Mouse (Mus musculus): ENCODE measurements around the gene Arl10. TPM values are rescaled to one million over a fixed set of nuclear protein-coding genes. Genes with fewer than 3 reads are reported as not detected.

Gene Arl10
- polyA plus RNA-seq, 1 experiment from 2014 or later, result 34.5 TPM

DNA sequence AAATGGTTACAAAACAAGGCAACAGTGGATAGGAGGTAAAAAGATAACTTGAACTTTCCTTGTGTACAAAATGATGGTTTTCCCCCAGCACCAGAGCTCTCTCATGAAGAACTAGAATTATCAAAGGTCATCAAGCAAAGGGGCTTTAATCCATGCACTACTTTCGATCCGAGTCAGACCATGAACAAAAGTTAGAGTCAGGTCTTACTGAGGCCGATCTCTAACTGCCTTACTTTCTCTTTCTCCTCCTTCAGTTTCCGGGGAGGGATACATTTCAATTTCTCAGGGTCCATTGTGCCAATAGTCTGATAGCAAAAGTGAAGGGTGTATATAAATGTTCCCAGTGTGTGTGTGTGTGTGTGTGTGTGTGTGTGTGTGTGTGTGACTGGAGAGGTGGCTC is 2.2 kb upstream of the Arl10 start:
- Histone ChIP-seq H3K36me3 (ENCODE audit: control insufficient read depth, insufficient read depth, low read length) (no peaks in the 10 kb centered on the region), H3K27me3 (ENCODE audit: control insufficient read depth, insufficient read depth, low read length) (no peaks in the 10 kb centered on the region), H3K4me3 (ENCODE audit: low read depth, low read length) (no peak overlapping the region), H3K27ac (ENCODE audit: low read depth, low read length) (no peak overlapping the region), H3K4me1 (ENCODE audit: control insufficient read depth, insufficient read depth, low read length) (peaks cover 7% of the 10 kb centered on the region; the same call in 1 of the 2 replicates), H3K9me3 (ENCODE audit: control insufficient read depth, low read length) (no peaks in the 10 kb centered on the region), H3K9ac (ENCODE audit: low read length) (no peak overlapping the region), H3K4me2 (ENCODE audit: low read depth) (no peak overlapping the region)
- no peak for ATAC-seq (ENCODE audit: insufficient read depth, low FRiP score, low TSS enrichment)
- WGBS, result 84% methylated on average over 4 of the region's 4 CpGs
- DNase-seq (ENCODE audit: low spot score), result no peak

- no peaks in the 10 kb centered on the region for H3K9me3 ChIP-seq (ENCODE audit: control insufficient read depth, low read length)
- 4% methylated on average over 19 of the region's 19 CpGs for WGBS
- DNase-seq (ENCODE audit: low spot score), result no peak
- H3K27ac ChIP-seq (ENCODE audit: low read depth, low read length), result no peak overlapping the region
- peaks cover 7% of the 10 kb centered on the region; the same call in 1 of the 2 replicates for H3K4me1 ChIP-seq (ENCODE audit: control insufficient read depth, insufficient read depth, low read length)
- H3K4me3 ChIP-seq (ENCODE audit: low read depth, low read length), result peak overlapping the region; percentile 67
- no peaks in the 10 kb centered on the region; the same call in 1 of the 2 replicates for H3K36me3 ChIP-seq (ENCODE audit: control insufficient read depth, insufficient read depth, low read length)
- H3K9ac ChIP-seq (ENCODE audit: low read length), result peak overlapping the region; percentile 84
- H3K27me3 ChIP-seq (ENCODE audit: control insufficient read depth, insufficient read depth, low read length), result no peaks in the 10 kb centered on the region
- ATAC-seq (ENCODE audit: insufficient read depth, low FRiP score, low TSS enrichment), result peak; percentile 18; the same call in 1 of the 2 replicates
- peak overlapping the region; percentile 59 for H3K4me2 ChIP-seq (ENCODE audit: low read depth)
Observed at GRCm38 (mm10) chr13:54575489-54575888, 674 bp downstream of the Arl10 start.

GRCm38 (mm10) chr13:54577652-54578507 is 3.1 kb downstream of the Arl10 start:
- H3K9me3 ChIP-seq (ENCODE audit: control insufficient read depth, low read length), result no peaks in the 10 kb centered on the region
- 84% methylated on average over 21 of the region's 21 CpGs for WGBS
- peaks cover 7% of the 10 kb centered on the region; the same call in 1 of the 2 replicates for H3K4me1 ChIP-seq (ENCODE audit: control insufficient read depth, insufficient read depth, low read length)
- DNase-seq (ENCODE audit: low spot score) (no peak), ATAC-seq (ENCODE audit: insufficient read depth, low FRiP score, low TSS enrichment) (no peak)
- H3K27ac ChIP-seq (ENCODE audit: low read depth, low read length), result no peak overlapping the region
- peaks cover under 1% of the 10 kb centered on the region; the same call in 1 of the 2 replicates for H3K36me3 ChIP-seq (ENCODE audit: control insufficient read depth, insufficient read depth, low read length)
- no peak overlapping the region for H3K4me3 ChIP-seq (ENCODE audit: low read depth, low read length)
- H3K27me3 ChIP-seq (ENCODE audit: control insufficient read depth, insufficient read depth, low read length), result no peaks in the 10 kb centered on the region
- no peak overlapping the region for H3K9ac ChIP-seq (ENCODE audit: low read length)
- no peak overlapping the region for H3K4me2 ChIP-seq (ENCODE audit: low read depth)

DNA sequence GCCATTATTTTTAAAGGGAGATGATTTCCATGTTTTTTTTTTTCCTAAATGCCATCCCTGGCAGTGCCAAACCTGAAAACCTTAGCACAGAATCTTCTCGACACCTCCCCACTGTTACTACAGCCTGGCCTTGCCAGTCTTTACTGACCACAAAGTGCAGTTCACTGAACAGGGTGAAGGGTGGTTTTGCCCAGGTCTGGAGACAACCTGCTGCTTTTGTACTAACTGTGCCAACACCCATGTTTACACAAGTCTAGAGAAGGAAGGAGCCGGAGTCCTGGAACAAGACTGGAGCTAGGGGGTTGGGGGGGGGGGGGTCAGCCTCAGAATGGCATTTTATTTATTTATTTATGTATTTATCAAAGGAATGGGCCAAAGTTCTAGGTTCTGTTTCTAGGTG is 6.6 kb downstream of the Arl10 start:
- peaks cover 9% of the 10 kb centered on the region for H3K36me3 ChIP-seq (ENCODE audit: control insufficient read depth, insufficient read depth, low read length)
- H3K27ac ChIP-seq (ENCODE audit: low read depth, low read length), result no peak overlapping the region
- H3K4me1 ChIP-seq (ENCODE audit: control insufficient read depth, insufficient read depth, low read length), result no peaks in the 10 kb centered on the region
- no peak for DNase-seq (ENCODE audit: low spot score)
- no peaks in the 10 kb centered on the region for H3K9me3 ChIP-seq (ENCODE audit: control insufficient read depth, low read length)
- ATAC-seq (ENCODE audit: insufficient read depth, low FRiP score, low TSS enrichment), result no peak
- no peak overlapping the region for H3K4me2 ChIP-seq (ENCODE audit: low read depth)
- no peak overlapping the region for H3K9ac ChIP-seq (ENCODE audit: low read length)
- H3K4me3 ChIP-seq (ENCODE audit: low read depth, low read length), result no peak overlapping the region
- H3K27me3 ChIP-seq (ENCODE audit: control insufficient read depth, insufficient read depth, low read length), result no peaks in the 10 kb centered on the region
- WGBS, result 98% methylated on average over 2 of the region's 2 CpGs

DNA sequence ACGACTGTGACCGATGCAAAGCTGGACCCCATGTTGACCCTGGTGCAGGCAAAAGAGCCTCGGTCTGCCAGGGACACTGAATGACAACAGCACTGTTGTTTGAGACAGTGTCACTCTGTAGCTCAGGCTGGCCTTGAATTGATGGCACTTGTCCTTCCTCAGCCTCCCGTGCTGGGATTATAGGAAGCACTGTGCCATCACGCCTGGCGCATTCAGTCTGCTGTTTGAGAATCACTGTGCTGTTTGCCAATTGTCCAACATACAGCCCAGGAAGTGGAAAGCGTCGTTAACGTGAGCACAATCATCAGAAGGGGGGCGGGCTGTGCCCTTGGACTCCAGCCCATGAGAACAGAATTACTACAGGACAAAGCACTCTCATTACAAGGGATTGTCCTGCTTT is 7.3 kb downstream of the Arl10 start:
- ATAC-seq (ENCODE audit: insufficient read depth, low FRiP score, low TSS enrichment) (no peak), DNase-seq (ENCODE audit: low spot score) (no peak)
- Histone ChIP-seq H3K36me3 (ENCODE audit: control insufficient read depth, insufficient read depth, low read length) (peaks cover 9% of the 10 kb centered on the region), H3K4me2 (ENCODE audit: low read depth) (no peak overlapping the region), H3K9ac (ENCODE audit: low read length) (no peak overlapping the region), H3K4me3 (ENCODE audit: low read depth, low read length) (no peak overlapping the region), H3K9me3 (ENCODE audit: control insufficient read depth, low read length) (no peaks in the 10 kb centered on the region), H3K27me3 (ENCODE audit: control insufficient read depth, insufficient read depth, low read length) (no peaks in the 10 kb centered on the region), H3K4me1 (ENCODE audit: control insufficient read depth, insufficient read depth, low read length) (no peaks in the 10 kb centered on the region), H3K27ac (ENCODE audit: low read depth, low read length) (no peak overlapping the region)
- 78% methylated on average over 10 of the region's 10 CpGs for WGBS

DNA sequence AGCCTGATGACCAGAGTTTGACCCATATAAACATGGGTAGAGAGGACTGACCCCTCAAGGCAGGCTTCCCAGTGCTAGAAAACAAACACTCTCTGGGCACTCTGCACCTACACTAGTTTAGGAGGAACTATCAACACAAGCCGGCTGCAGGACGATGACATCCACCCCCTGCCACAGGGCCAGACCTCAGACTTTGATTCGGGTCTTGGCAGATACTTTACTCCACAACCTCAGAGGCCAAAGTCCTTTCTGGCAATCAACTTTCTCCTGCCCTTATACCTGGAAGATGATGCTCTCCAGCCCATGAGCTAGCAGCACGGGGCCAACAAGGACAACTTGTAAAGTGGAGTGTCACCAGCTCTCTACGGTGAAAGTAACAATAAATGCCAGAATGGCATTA is 8.0 kb downstream of the Arl10 start:
- Histone ChIP-seq H3K4me1 (ENCODE audit: control insufficient read depth, insufficient read depth, low read length) (no peaks in the 10 kb centered on the region), H3K27me3 (ENCODE audit: control insufficient read depth, insufficient read depth, low read length) (no peaks in the 10 kb centered on the region), H3K4me2 (ENCODE audit: low read depth) (no peak overlapping the region), H3K27ac (ENCODE audit: low read depth, low read length) (no peak overlapping the region), H3K9me3 (ENCODE audit: control insufficient read depth, low read length) (no peaks in the 10 kb centered on the region), H3K4me3 (ENCODE audit: low read depth, low read length) (no peak overlapping the region), H3K9ac (ENCODE audit: low read length) (no peak overlapping the region), H3K36me3 (ENCODE audit: control insufficient read depth, insufficient read depth, low read length) (peaks cover 9% of the 10 kb centered on the region)
- DNase-seq (ENCODE audit: low spot score), result no peak
- ATAC-seq (ENCODE audit: insufficient read depth, low FRiP score, low TSS enrichment), result no peak
- 96% methylated on average over 5 of the region's 5 CpGs for WGBS

GRCm38 (mm10) chr13:54585831-54586230 is 11.0 kb downstream of the Arl10 start:
- H3K9ac ChIP-seq (ENCODE audit: low read length), result no peak overlapping the region
- peaks cover 6% of the 10 kb centered on the region; the same call in 1 of the 2 replicates for H3K4me1 ChIP-seq (ENCODE audit: control insufficient read depth, insufficient read depth, low read length)
- H3K4me2 ChIP-seq (ENCODE audit: low read depth), result no peak overlapping the region
- H3K27me3 ChIP-seq (ENCODE audit: control insufficient read depth, insufficient read depth, low read length), result no peaks in the 10 kb centered on the region
- ATAC-seq (ENCODE audit: insufficient read depth, low FRiP score, low TSS enrichment), result no peak
- DNase-seq (ENCODE audit: low spot score), result no peak
- H3K9me3 ChIP-seq (ENCODE audit: control insufficient read depth, low read length), result no peaks in the 10 kb centered on the region
- peaks cover 9% of the 10 kb centered on the region for H3K36me3 ChIP-seq (ENCODE audit: control insufficient read depth, insufficient read depth, low read length)
- H3K27ac ChIP-seq (ENCODE audit: low read depth, low read length), result no peak overlapping the region
- no peak overlapping the region for H3K4me3 ChIP-seq (ENCODE audit: low read depth, low read length)
- 94% methylated on average over 11 of the region's 11 CpGs for WGBS

DNA sequence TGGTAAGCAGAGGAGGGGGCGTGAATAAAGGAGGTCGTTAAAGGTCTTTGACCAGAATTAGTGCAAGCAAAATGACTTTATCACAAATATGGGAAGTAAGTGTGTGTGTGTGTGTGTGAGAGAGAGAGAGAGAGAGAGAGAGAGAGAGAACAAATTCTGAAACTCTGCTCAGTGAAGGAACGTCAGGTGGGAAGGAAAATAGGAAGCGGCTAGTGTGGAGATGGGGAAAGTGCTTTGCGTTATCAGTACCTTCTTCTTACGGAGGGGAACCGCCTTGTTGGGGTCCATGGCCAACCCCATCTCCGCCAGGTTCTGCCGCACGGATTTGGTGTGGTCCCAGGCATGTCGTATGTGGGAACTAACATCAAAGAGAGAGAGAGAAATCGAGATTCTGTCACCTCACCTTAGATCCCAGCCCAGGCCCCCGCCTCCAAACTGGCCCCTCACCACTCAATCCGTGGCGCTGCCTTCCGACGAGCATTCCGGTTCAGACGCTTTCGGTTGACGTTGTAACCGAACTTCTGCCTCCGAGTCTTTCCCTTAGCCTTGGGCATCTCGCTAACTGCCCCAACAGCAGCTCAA is 14.7 kb downstream of the Arl10 start:
- Histone ChIP-seq H3K4me1 (ENCODE audit: control insufficient read depth, insufficient read depth, low read length) (peaks cover 7% of the 10 kb centered on the region; the same call in 1 of the 2 replicates), H3K27ac (ENCODE audit: low read depth, low read length) (no peak overlapping the region), H3K9me3 (ENCODE audit: control insufficient read depth, low read length) (no peaks in the 10 kb centered on the region), H3K4me2 (ENCODE audit: low read depth) (peak overlapping the region; percentile 70), H3K4me3 (ENCODE audit: low read depth, low read length) (peak overlapping the region; percentile 89), H3K27me3 (ENCODE audit: control insufficient read depth, insufficient read depth, low read length) (no peaks in the 10 kb centered on the region), H3K36me3 (ENCODE audit: control insufficient read depth, insufficient read depth, low read length) (peaks cover 4% of the 10 kb centered on the region), H3K9ac (ENCODE audit: low read length) (peak overlapping the region; percentile 48)
- ATAC-seq (ENCODE audit: insufficient read depth, low FRiP score, low TSS enrichment) (peak; percentile 48), DNase-seq (ENCODE audit: low spot score) (no peak)
- 2% methylated on average over 24 of the region's 24 CpGs for WGBS

Measured in neural tube, embryonic 11.5 days (tissue).